Mouse (Mus musculus): Measurements from ENCODE around the gene Trem3. TPM values are rescaled to one million over a fixed set of nuclear protein-coding genes. Genes with fewer than 3 reads are reported as not detected.

Gene Trem3
- polyA plus RNA-seq, 1 experiment from 2014 or later: not detected

DNA sequence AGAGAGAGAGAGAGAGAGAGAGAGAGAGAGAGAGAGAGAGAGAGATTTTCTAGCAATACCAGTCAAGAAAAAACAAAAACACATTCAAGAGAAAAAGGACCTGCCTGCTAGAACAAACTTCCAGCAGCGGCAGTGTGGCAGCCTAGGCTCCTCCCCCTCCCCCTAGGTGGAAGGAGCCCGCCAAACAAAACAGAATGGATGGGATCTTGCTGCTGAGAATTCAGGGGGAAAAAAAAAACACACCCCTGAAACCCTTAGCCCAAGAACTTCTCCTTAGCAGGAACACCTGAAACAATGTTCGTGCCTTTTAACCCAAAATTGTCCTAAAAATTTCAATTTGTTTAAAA, 34.1 kb downstream of the Trem3 start:
- Histone ChIP-seq H3K4me2 (replicated peaks; ENCODE audit: low read depth) (peak overlapping the region; percentile 54), H3K4me1 (replicated peaks; ENCODE audit: control insufficient read depth, insufficient read depth, low read length) (0 out of 2 replicates have a peak, but pooled peaks cover 3% of the 10 kb centered on the region), H3K36me3 (ENCODE audit: control insufficient read depth, insufficient read depth) (no peaks in the 10 kb centered on the region), H3K9ac (ENCODE audit: low read depth, low read length) (no peak overlapping the region), H3K4me3 (ENCODE audit: low read depth, low read length) (peak overlapping the region; percentile 11; the same call in 1 of the 2 replicates), H3K9me3 (ENCODE audit: control insufficient read depth) (no peaks in the 10 kb centered on the region), H3K27me3 (replicated peaks; ENCODE audit: control insufficient read depth, insufficient read depth, low read length) (no peaks in the 10 kb centered on the region), H3K27ac (ENCODE audit: low read depth, low read length) (no peak overlapping the region)
- ATAC-seq: no peak
- no peak for TF ChIP-seq CTCF (IDR thresholded peaks at IDR 0.05; ENCODE audit: low read depth)
- 12% methylated on average over 3 of the region's 3 CpGs for WGBS

- H3K9ac ChIP-seq (ENCODE audit: low read depth, low read length): no peak overlapping the region
- H3K27me3 ChIP-seq (replicated peaks; ENCODE audit: control insufficient read depth, insufficient read depth, low read length): no peaks in the 10 kb centered on the region
- no peaks in the 10 kb centered on the region for H3K4me1 ChIP-seq (replicated peaks; ENCODE audit: control insufficient read depth, insufficient read depth, low read length)
- ATAC-seq: no peak
- H3K27ac ChIP-seq (ENCODE audit: low read depth, low read length): no peak overlapping the region
- TF ChIP-seq CTCF (IDR thresholded peaks at IDR 0.05; ENCODE audit: low read depth): peak; percentile 53
- no peaks in the 10 kb centered on the region for H3K36me3 ChIP-seq (ENCODE audit: control insufficient read depth, insufficient read depth)
- WGBS: 44% methylated on average over 1 of the region's 1 CpGs
- no peak overlapping the region for H3K4me3 ChIP-seq (ENCODE audit: low read depth, low read length)
- no peak overlapping the region for H3K4me2 ChIP-seq (replicated peaks; ENCODE audit: low read depth)
- H3K9me3 ChIP-seq (ENCODE audit: control insufficient read depth): no peaks in the 10 kb centered on the region
Measured at GRCm38 (mm10) chr17:48286765-48287164, 39.2 kb downstream of the Trem3 start.

DNA sequence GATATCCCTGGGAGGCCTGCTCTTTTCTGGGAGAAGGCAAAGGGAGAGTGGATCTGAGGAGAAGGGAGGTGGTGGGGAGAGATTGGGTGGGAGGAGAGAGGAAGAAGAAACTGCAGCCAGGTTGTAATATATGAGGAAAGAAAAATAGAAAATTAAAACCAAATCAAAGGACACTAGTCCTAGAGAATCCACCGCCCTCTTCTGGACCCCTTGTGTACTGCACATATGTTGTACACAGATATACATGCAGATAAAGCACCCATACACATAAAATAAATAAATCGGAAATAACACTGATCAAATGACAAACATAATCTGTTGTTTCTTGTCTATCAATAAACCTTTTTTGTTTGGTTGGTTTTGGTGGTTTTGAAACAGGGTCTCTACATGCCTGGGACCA, 39.7 kb downstream of the Trem3 start:
- no peak overlapping the region for H3K4me2 ChIP-seq (replicated peaks; ENCODE audit: low read depth)
- peak; percentile 50 for TF ChIP-seq CTCF (IDR thresholded peaks at IDR 0.05; ENCODE audit: low read depth)
- no peak for ATAC-seq
- 76% methylated on average over 2 of the region's 2 CpGs for WGBS
- no peaks in the 10 kb centered on the region for H3K27me3 ChIP-seq (replicated peaks; ENCODE audit: control insufficient read depth, insufficient read depth, low read length)
- no peak overlapping the region for H3K27ac ChIP-seq (ENCODE audit: low read depth, low read length)
- no peak overlapping the region for H3K9ac ChIP-seq (ENCODE audit: low read depth, low read length)
- no peaks in the 10 kb centered on the region for H3K9me3 ChIP-seq (ENCODE audit: control insufficient read depth)
- no peaks in the 10 kb centered on the region for H3K4me1 ChIP-seq (replicated peaks; ENCODE audit: control insufficient read depth, insufficient read depth, low read length)
- H3K4me3 ChIP-seq (ENCODE audit: low read depth, low read length): no peak overlapping the region
- no peaks in the 10 kb centered on the region for H3K36me3 ChIP-seq (ENCODE audit: control insufficient read depth, insufficient read depth)

GRCm38 (mm10) chr17:48293500-48294194, 46.1 kb downstream of the Trem3 start:
- Histone ChIP-seq H3K27me3 (replicated peaks; ENCODE audit: control insufficient read depth, insufficient read depth, low read length) (no peaks in the 10 kb centered on the region), H3K9ac (ENCODE audit: low read depth, low read length) (no peak overlapping the region), H3K4me2 (replicated peaks; ENCODE audit: low read depth) (no peak overlapping the region), H3K36me3 (ENCODE audit: control insufficient read depth, insufficient read depth) (no peaks in the 10 kb centered on the region), H3K4me1 (replicated peaks; ENCODE audit: control insufficient read depth, insufficient read depth, low read length) (no peaks in the 10 kb centered on the region), H3K9me3 (ENCODE audit: control insufficient read depth) (no peaks in the 10 kb centered on the region), H3K4me3 (ENCODE audit: low read depth, low read length) (no peak overlapping the region), H3K27ac (ENCODE audit: low read depth, low read length) (no peak overlapping the region)
- no peak for ATAC-seq
- WGBS: 81% methylated on average over 5 of the region's 5 CpGs
- TF ChIP-seq CTCF (IDR thresholded peaks at IDR 0.05; ENCODE audit: low read depth): no peak

- 29% methylated on average over 3 of the region's 4 CpGs for WGBS
- Histone ChIP-seq H3K4me3 (ENCODE audit: low read depth, low read length) (no peak within 1 kb of the TSS), H3K4me1 (replicated peaks; ENCODE audit: control insufficient read depth, insufficient read depth, low read length) (no peaks in the 10 kb centered on the region), H3K9ac (ENCODE audit: low read depth, low read length) (no peak within 1 kb of the TSS), H3K27ac (ENCODE audit: low read depth, low read length) (no peak within 1 kb of the TSS), H3K27me3 (replicated peaks; ENCODE audit: control insufficient read depth, insufficient read depth, low read length) (no peaks in the 10 kb centered on the region), H3K36me3 (ENCODE audit: control insufficient read depth, insufficient read depth) (no peaks in the 10 kb centered on the region), H3K4me2 (replicated peaks; ENCODE audit: low read depth) (0 out of 2 replicates have a peak within 1 kb of the TSS, but pooled peaks have one; percentile 17), H3K9me3 (ENCODE audit: control insufficient read depth) (no peaks in the 10 kb centered on the region)
- no peak for TF ChIP-seq CTCF (IDR thresholded peaks at IDR 0.05; ENCODE audit: low read depth)
- no peak for ATAC-seq
Measured at GRCm38 (mm10) chr17:48299203-48299602, 51.6 kb downstream of the Trem3 start, which contains the start of gene Treml2. Gene Treml2 (plus strand): TSS chr17:48299498.

DNA sequence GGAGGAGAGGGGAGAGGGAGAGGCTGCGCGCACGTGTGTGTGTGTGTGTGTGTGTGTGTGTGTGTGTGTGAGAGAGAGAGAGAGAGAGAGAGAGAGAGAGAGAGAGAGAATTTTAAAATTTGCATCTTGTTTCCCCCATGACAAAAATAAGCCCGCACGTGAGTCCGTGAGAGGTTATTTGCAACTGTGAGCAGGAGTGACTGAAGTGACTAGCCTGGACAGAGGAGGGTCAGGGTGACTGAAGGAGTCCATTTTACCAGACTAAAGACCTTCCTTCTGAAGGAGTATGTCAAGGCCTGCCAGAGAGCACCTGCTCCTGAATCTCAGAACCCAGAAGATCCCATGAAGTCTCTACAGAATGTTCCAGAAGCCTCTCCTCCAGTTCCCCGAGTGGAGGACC, 52.2 kb downstream of the Trem3 start:
- H3K27ac ChIP-seq (ENCODE audit: low read depth, low read length): no peak overlapping the region
- no peaks in the 10 kb centered on the region for H3K36me3 ChIP-seq (ENCODE audit: control insufficient read depth, insufficient read depth)
- no peaks in the 10 kb centered on the region for H3K4me1 ChIP-seq (replicated peaks; ENCODE audit: control insufficient read depth, insufficient read depth, low read length)
- no peaks in the 10 kb centered on the region for H3K9me3 ChIP-seq (ENCODE audit: control insufficient read depth)
- no peak overlapping the region for H3K4me2 ChIP-seq (replicated peaks; ENCODE audit: low read depth)
- 53% methylated on average over 7 of the region's 7 CpGs for WGBS
- TF ChIP-seq CTCF (IDR thresholded peaks at IDR 0.05; ENCODE audit: low read depth): no peak
- H3K4me3 ChIP-seq (ENCODE audit: low read depth, low read length): no peak overlapping the region
- H3K27me3 ChIP-seq (replicated peaks; ENCODE audit: control insufficient read depth, insufficient read depth, low read length): no peaks in the 10 kb centered on the region
- H3K9ac ChIP-seq (ENCODE audit: low read depth, low read length): no peak overlapping the region
- ATAC-seq: no peak
